Mouse (Mus musculus): ENCODE results near the gene Tcf19. TPM values are rescaled to one million over a fixed set of nuclear protein-coding genes. Genes with fewer than 3 reads are reported as not detected.
"Not testable (repeated sequence)": the region's sequence is repeated elsewhere in the genome, so short reads cannot be mapped to it uniquely, and the experiment has no call there.

Gene Tcf19
- polyA plus RNA-seq, 1 experiment from 2014 or later: 90.1 TPM

DNA sequence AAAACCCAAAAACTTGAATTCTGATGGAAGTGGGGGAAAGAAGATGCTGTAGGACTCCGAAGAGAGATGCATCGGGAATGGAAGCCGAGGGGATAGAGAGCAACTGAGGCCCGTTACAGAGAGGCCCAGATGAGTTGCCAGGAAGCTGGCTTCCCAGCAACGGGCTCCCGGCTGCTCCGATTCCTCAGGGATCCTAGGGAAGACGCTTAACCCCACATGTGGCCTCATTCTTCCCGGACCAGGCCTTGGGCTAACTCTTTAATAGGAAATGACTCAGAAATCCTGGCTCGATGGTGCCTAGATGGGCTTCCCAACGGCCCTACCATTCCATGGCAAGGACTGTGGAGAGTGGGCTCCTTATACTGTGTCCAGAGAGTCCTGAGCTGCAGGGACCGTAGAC, 902 bp upstream of the Tcf19 start:
- Histone ChIP-seq H3K4me1 (ENCODE audit: control insufficient read depth, insufficient read depth, low read length) (peaks cover 30% of the 10 kb centered on the region), H3K27me3 (ENCODE audit: control insufficient read depth, insufficient read depth, low read length) (no peaks in the 10 kb centered on the region), H3K9ac (replicated peaks; ENCODE audit: low read depth, low read length) (peak overlapping the region; percentile 50; the same call in 1 of the 2 replicates), H3K4me3 (ENCODE audit: low read depth, low read length) (peak overlapping the region; percentile 45), H3K9me3 (ENCODE audit: control insufficient read depth, low read depth, low read length) (no peaks in the 10 kb centered on the region), H3K27ac (ENCODE audit: low read length) (peak overlapping the region; percentile 45), H3K4me2 (replicated peaks; ENCODE audit: low read depth, low read length) (peak overlapping the region; percentile 72), H3K36me3 (ENCODE audit: control insufficient read depth, insufficient read depth, low read length) (no peaks in the 10 kb centered on the region; the same call in 1 of the 2 replicates)
- ATAC-seq (ENCODE audit: insufficient number of reproducible peaks, insufficient read depth, low FRiP score, low read depth): no peak
- 6% methylated on average over 12 of the region's 12 CpGs for WGBS

DNA sequence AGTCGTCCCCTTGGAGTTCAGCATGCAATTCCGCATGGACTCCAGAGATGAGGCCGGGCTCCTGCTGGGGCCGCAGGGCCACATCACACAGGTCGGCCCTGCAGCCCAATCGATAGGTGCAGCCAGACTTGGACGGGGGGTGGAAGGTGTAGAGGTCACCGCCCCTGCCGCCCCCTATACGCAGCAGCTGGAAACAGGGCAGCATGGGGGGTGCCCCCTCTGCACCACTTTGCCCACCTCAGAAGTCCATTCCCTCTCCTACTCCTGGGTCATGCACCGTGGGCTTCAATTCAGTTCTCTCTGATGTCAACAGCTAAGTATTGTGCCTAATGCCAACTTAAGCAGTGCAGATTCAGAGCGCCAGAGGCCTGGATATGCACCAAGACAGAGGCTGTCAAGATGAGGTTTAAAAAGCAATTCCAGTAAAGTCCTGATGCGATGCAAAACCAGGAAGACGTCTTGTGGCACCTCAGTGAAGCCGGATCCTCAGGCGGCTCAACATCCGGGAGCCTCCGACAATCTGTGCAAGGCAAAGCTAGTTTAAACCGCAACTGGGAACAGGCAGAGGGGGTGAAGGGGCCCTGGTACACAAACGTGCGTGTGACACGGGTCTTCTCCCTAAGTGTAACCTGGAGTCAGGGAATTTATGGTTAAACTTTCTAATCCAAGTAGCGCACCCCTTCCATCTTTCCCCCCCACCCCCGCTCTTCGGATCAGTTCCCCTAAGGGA, 548 bp downstream of the Tcf19 start:
- no peak overlapping the region for H3K27ac ChIP-seq (ENCODE audit: low read length)
- no peaks in the 10 kb centered on the region for H3K36me3 ChIP-seq (ENCODE audit: control insufficient read depth, insufficient read depth, low read length)
- no peaks in the 10 kb centered on the region for H3K27me3 ChIP-seq (ENCODE audit: control insufficient read depth, insufficient read depth, low read length)
- ATAC-seq (ENCODE audit: insufficient number of reproducible peaks, insufficient read depth, low FRiP score, low read depth): no peak; the same call in 1 of the 2 replicates
- WGBS: 6% methylated on average over 25 of the region's 25 CpGs
- peak overlapping the region; percentile 50 for H3K9ac ChIP-seq (replicated peaks; ENCODE audit: low read depth, low read length)
- H3K4me1 ChIP-seq (ENCODE audit: control insufficient read depth, insufficient read depth, low read length): peaks cover 30% of the 10 kb centered on the region
- H3K9me3 ChIP-seq (ENCODE audit: control insufficient read depth, low read depth, low read length): no peaks in the 10 kb centered on the region
- peak overlapping the region; percentile 70 for H3K4me2 ChIP-seq (replicated peaks; ENCODE audit: low read depth, low read length)
- peak overlapping the region; percentile 45 for H3K4me3 ChIP-seq (ENCODE audit: low read depth, low read length)

- no peak for ATAC-seq (ENCODE audit: insufficient number of reproducible peaks, insufficient read depth, low FRiP score, low read depth)
- H3K9me3 ChIP-seq (ENCODE audit: control insufficient read depth, low read depth, low read length): no peaks in the 10 kb centered on the region
- peak overlapping the region; percentile 70 for H3K4me2 ChIP-seq (replicated peaks; ENCODE audit: low read depth, low read length)
- no peak overlapping the region for H3K27ac ChIP-seq (ENCODE audit: low read length)
- H3K4me3 ChIP-seq (ENCODE audit: low read depth, low read length): peak overlapping the region; percentile 45; the same call in 1 of the 2 replicates
- no peaks in the 10 kb centered on the region for H3K36me3 ChIP-seq (ENCODE audit: control insufficient read depth, insufficient read depth, low read length)
- H3K4me1 ChIP-seq (ENCODE audit: control insufficient read depth, insufficient read depth, low read length): peaks cover 30% of the 10 kb centered on the region
- H3K9ac ChIP-seq (replicated peaks; ENCODE audit: low read depth, low read length): peak overlapping the region; percentile 50; the same call in 1 of the 2 replicates
- H3K27me3 ChIP-seq (ENCODE audit: control insufficient read depth, insufficient read depth, low read length): no peaks in the 10 kb centered on the region
- 41% methylated on average over 6 of the region's 6 CpGs for WGBS
Observed at GRCm38 (mm10) chr17:35514756-35515155, 1.9 kb downstream of the Tcf19 start.

GRCm38 (mm10) chr17:35513886-35514285, 2.7 kb downstream of the Tcf19 start:
- H3K4me1 ChIP-seq (ENCODE audit: control insufficient read depth, insufficient read depth, low read length): peaks cover 30% of the 10 kb centered on the region
- no peaks in the 10 kb centered on the region for H3K27me3 ChIP-seq (ENCODE audit: control insufficient read depth, insufficient read depth, low read length)
- ATAC-seq (ENCODE audit: insufficient number of reproducible peaks, insufficient read depth, low FRiP score, low read depth): no peak
- 19% methylated on average over 2 of the region's 2 CpGs for WGBS
- 0 out of 2 replicates have a peak overlapping the region, but pooled peaks have one; percentile 45 for H3K4me3 ChIP-seq (ENCODE audit: low read depth, low read length)
- H3K36me3 ChIP-seq (ENCODE audit: control insufficient read depth, insufficient read depth, low read length): no peaks in the 10 kb centered on the region
- no peak overlapping the region for H3K27ac ChIP-seq (ENCODE audit: low read length)
- no peaks in the 10 kb centered on the region for H3K9me3 ChIP-seq (ENCODE audit: control insufficient read depth, low read depth, low read length)
- H3K4me2 ChIP-seq (replicated peaks; ENCODE audit: low read depth, low read length): peak overlapping the region; percentile 70
- no peak overlapping the region for H3K9ac ChIP-seq (replicated peaks; ENCODE audit: low read depth, low read length)

DNA sequence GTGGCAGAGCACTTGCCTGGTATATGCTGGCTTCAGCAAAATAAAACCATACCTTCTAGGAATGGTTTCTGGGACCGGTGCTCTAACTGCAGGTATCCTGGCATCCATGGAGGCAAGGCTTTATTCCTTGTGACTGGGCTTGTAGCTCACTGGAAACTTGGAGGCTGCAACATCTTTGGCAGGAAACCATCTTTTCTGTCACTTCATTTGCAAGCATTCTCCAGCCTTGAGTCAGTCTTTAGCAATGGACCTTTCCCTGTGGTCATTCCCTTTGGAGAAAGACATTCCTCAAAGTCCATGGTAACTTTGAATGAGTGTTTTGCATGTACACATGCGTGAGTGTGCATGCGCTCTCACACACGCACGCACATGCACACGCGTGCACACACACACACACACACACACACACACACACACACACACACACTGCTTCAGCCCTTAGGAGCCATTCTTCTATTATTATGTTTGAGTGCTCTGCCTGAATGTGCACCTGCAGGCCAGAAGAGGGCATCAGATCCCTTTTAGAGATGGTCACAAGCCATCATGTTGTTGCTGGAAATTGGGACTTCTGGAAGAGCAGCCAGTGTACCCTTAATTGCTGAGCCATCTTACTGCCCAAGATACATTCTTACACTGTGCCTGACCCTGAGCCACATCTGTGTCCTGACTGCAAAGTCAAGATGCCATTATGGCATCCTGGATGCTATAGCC, 3.6 kb downstream of the Tcf19 start:
- no peak for ATAC-seq (ENCODE audit: insufficient number of reproducible peaks, insufficient read depth, low FRiP score, low read depth)
- WGBS: 94% methylated on average over 7 of the region's 7 CpGs
- no peak overlapping the region for H3K27ac ChIP-seq (ENCODE audit: low read length)
- H3K4me2 ChIP-seq (replicated peaks; ENCODE audit: low read depth, low read length): no peak overlapping the region
- no peaks in the 10 kb centered on the region for H3K36me3 ChIP-seq (ENCODE audit: control insufficient read depth, insufficient read depth, low read length)
- H3K4me1 ChIP-seq (ENCODE audit: control insufficient read depth, insufficient read depth, low read length): peaks cover 25% of the 10 kb centered on the region
- H3K27me3 ChIP-seq (ENCODE audit: control insufficient read depth, insufficient read depth, low read length): no peaks in the 10 kb centered on the region
- no peak overlapping the region for H3K4me3 ChIP-seq (ENCODE audit: low read depth, low read length)
- H3K9me3 ChIP-seq (ENCODE audit: control insufficient read depth, low read depth, low read length): no peaks in the 10 kb centered on the region
- no peak overlapping the region for H3K9ac ChIP-seq (replicated peaks; ENCODE audit: low read depth, low read length)

DNA sequence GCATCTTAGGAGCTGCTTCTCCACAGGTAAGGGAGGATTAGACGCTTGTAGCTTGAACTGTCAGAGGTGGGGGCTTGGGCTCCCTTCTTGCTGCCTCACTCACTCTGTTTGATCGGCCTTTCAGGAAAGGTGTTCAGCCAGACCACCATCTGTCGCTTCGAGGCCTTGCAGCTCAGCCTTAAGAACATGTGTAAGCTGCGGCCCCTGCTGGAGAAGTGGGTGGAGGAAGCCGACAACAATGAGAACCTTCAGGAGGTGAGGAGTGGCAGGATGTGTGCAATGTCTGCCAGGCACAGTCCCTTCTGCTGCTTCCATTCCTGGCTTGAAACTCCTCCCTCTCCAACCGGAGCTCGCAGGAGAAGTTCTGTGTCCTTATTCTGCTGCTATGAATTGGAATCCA, 7.3 kb downstream of the Tcf19 start:
- H3K27me3 ChIP-seq (ENCODE audit: control insufficient read depth, insufficient read depth, low read length): peaks cover 7% of the 10 kb centered on the region
- H3K9me3 ChIP-seq (ENCODE audit: control insufficient read depth, low read depth, low read length): no peaks in the 10 kb centered on the region
- H3K4me1 ChIP-seq (ENCODE audit: control insufficient read depth, insufficient read depth, low read length): peaks cover 1% of the 10 kb centered on the region
- no peaks in the 10 kb centered on the region for H3K36me3 ChIP-seq (ENCODE audit: control insufficient read depth, insufficient read depth, low read length)
- no peak overlapping the region for H3K4me2 ChIP-seq (replicated peaks; ENCODE audit: low read depth, low read length)
- no peak overlapping the region for H3K9ac ChIP-seq (replicated peaks; ENCODE audit: low read depth, low read length)
- no peak overlapping the region for H3K27ac ChIP-seq (ENCODE audit: low read length)
- 16% methylated on average over 8 of the region's 8 CpGs for WGBS
- H3K4me3 ChIP-seq (ENCODE audit: low read depth, low read length): no peak overlapping the region
- no peak for ATAC-seq (ENCODE audit: insufficient number of reproducible peaks, insufficient read depth, low FRiP score, low read depth)

DNA sequence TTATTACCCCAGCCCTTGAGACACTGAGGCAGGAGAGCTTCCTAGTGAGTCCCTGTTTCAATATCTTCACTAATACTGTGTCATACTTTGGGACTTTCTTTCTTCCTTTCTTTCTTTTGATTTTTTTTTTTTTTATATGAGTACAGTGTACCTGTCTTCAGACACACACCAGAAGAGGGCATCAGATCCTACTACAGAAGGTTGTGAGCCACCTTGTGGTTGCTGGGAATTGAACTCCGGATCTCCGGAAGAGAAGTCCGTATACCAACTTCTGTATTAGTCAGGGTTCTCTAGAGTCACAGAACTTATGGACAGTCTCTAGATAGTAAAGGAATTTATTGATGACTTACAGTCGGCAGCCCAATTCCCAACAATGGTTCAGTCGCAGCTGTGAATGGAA, 8.3 kb downstream of the Tcf19 start:
- not testable (repeated sequence) for H3K27ac ChIP-seq (ENCODE audit: low read length); H3K4me3 ChIP-seq (ENCODE audit: low read depth, low read length); H3K36me3 ChIP-seq (ENCODE audit: control insufficient read depth, insufficient read depth, low read length); H3K9ac ChIP-seq (replicated peaks; ENCODE audit: low read depth, low read length); ATAC-seq (ENCODE audit: insufficient number of reproducible peaks, insufficient read depth, low FRiP score, low read depth); H3K27me3 ChIP-seq (ENCODE audit: control insufficient read depth, insufficient read depth, low read length); H3K4me1 ChIP-seq (ENCODE audit: control insufficient read depth, insufficient read depth, low read length); H3K4me2 ChIP-seq (replicated peaks; ENCODE audit: low read depth, low read length); H3K9me3 ChIP-seq (ENCODE audit: control insufficient read depth, low read depth, low read length)
- WGBS: 57% methylated on average over 5 of the region's 5 CpGs

DNA sequence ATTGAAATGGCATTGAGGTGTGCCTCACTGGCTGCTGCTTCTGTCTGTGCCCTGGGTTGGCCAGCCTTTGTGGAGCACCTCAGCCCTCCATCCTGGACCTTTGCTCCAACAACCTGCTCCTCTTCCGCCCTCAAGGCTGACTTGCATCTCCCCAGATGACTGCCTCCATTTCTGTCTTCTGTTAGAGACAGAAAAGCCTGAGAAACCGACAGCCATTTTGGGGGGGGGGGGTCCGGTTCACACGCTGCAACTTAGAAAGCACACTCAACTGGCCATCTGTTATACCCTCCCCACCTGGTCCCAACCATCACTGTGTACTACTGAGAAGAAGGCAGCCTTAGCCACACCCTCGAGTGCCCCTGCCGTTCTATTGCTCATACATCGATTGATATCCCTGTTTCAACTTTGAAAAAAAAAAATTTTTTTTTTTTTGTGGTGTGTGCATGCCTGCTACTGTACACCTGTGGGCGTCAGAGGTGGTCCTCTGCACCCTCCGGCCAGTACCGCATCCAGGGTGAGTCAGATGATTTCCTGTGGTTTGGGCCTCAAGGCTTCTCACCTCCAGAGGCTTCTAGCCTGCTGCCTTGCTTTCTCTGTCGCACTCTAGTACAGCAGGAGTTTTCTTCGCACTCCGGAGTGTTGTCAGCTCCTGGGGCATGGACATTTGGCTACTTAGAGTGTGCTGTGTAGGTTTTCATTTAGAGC, 8.9 kb downstream of the Tcf19 start:
- no peaks in the 10 kb centered on the region for H3K4me1 ChIP-seq (ENCODE audit: control insufficient read depth, insufficient read depth, low read length)
- H3K27ac ChIP-seq (ENCODE audit: low read length): no peak overlapping the region
- H3K36me3 ChIP-seq (ENCODE audit: control insufficient read depth, insufficient read depth, low read length): no peaks in the 10 kb centered on the region
- 30% methylated on average over 13 of the region's 13 CpGs for WGBS
- no peaks in the 10 kb centered on the region for H3K9me3 ChIP-seq (ENCODE audit: control insufficient read depth, low read depth, low read length)
- H3K27me3 ChIP-seq (ENCODE audit: control insufficient read depth, insufficient read depth, low read length): peaks cover 7% of the 10 kb centered on the region
- H3K4me2 ChIP-seq (replicated peaks; ENCODE audit: low read depth, low read length): no peak overlapping the region
- no peak for ATAC-seq (ENCODE audit: insufficient number of reproducible peaks, insufficient read depth, low FRiP score, low read depth)
- no peak overlapping the region for H3K4me3 ChIP-seq (ENCODE audit: low read depth, low read length)
- no peak overlapping the region for H3K9ac ChIP-seq (replicated peaks; ENCODE audit: low read depth, low read length)

All from stomach, embryonic 14.5 days (tissue).